Mouse (Mus musculus) fibroblast of lung, adult 2 months (primary cell): Measurements from ENCODE around the gene Pcyt1a.
A peak's percentile ranks its signal among the peaks of the same experiment; 100 is the strongest.

Experiments
- DNase-seq: peaks from one replicate; pipeline ENCODE4 v3.0.0-alpha.2; 2011; ENCODE audit warnings: low read depth

Pcyt1a gene

GRCm38 (mm10) chr16:32430474-32431046 lies at the start of gene Pcyt1a:
TSS of gene Pcyt1a (plus strand) at chr16:32430921.
- peak; percentile 86 for DNase-seq

- no peak for DNase-seq
Measured at GRCm38 (mm10) chr16:32382901-32383300, 47.8 kb upstream of the Pcyt1a start.

- DNase-seq, result no peak
Measured at GRCm38 (mm10) chr16:32384885-32385284, 45.8 kb upstream of the Pcyt1a start.

GRCm38 (mm10) chr16:32386826-32387225 lies 43.9 kb upstream of the Pcyt1a start:
- no peak for DNase-seq

- DNase-seq, result no peak
Measured at GRCm38 (mm10) chr16:32389049-32389448, 41.7 kb upstream of the Pcyt1a start.

- no peak for DNase-seq
Measured at GRCm38 (mm10) chr16:32389841-32390240, 40.9 kb upstream of the Pcyt1a start.

- DNase-seq, result no peak
Measured at GRCm38 (mm10) chr16:32390882-32391281, 39.8 kb upstream of the Pcyt1a start.

GRCm38 (mm10) chr16:32395679-32396540 lies 34.8 kb upstream of the Pcyt1a start:
- peak; percentile 31 for DNase-seq

- no peak for DNase-seq
Measured at GRCm38 (mm10) chr16:32396541-32396835, 34.2 kb upstream of the Pcyt1a start.

- peak; percentile 72 for DNase-seq
Measured at GRCm38 (mm10) chr16:32398206-32398605, 32.5 kb upstream of the Pcyt1a start.

GRCm38 (mm10) chr16:32400267-32400666 lies 30.5 kb upstream of the Pcyt1a start, which contains the start of gene Tm4sf19:
TSS of gene Tm4sf19 (plus strand) at chr16:32400506.
- DNase-seq, result no peak

- no peak for DNase-seq
Measured at GRCm38 (mm10) chr16:32401335-32401965, 29.3 kb upstream of the Pcyt1a start.

- DNase-seq, result no peak
Measured at GRCm38 (mm10) chr16:32402818-32403217, 27.9 kb upstream of the Pcyt1a start.

GRCm38 (mm10) chr16:32405716-32406115 lies 25.0 kb upstream of the Pcyt1a start:
- DNase-seq, result no peak

- no peak for DNase-seq
Measured at GRCm38 (mm10) chr16:32406671-32407070, 24.1 kb upstream of the Pcyt1a start.

- no peak for DNase-seq
Measured at GRCm38 (mm10) chr16:32407730-32408129, 23.0 kb upstream of the Pcyt1a start.

- DNase-seq, result no peak
Measured at GRCm38 (mm10) chr16:32417457-32417856, 13.3 kb upstream of the Pcyt1a start.

- DNase-seq, result peak; percentile 96
Measured at GRCm38 (mm10) chr16:32419517-32420483, 10.9 kb upstream of the Pcyt1a start, which contains the start of gene Tctex1d2. TSS of gene Tctex1d2 (plus strand) at chr16:32419702.

GRCm38 (mm10) chr16:32427506-32427905 lies 3.2 kb upstream of the Pcyt1a start:
- DNase-seq, result no peak

- DNase-seq, result no peak
Measured at GRCm38 (mm10) chr16:32431047-32431591, 398 bp downstream of the Pcyt1a start.

- DNase-seq, result no peak
Measured at GRCm38 (mm10) chr16:32431926-32432325, 1.2 kb downstream of the Pcyt1a start.

GRCm38 (mm10) chr16:32433138-32433537 lies 2.4 kb downstream of the Pcyt1a start:
- DNase-seq, result no peak
